Mouse (Mus musculus) gastrocnemius, adult 2 months (tissue): ENCODE measurements around the gene Ccndbp1. TPM values are rescaled to one million over a fixed set of nuclear protein-coding genes. Genes with fewer than 3 reads are reported as not detected.
"Not testable (repeated sequence)": the region's sequence is repeated elsewhere in the genome, so short reads cannot be mapped to it uniquely, and the experiment has no call there.

ENCODE experiments used
- DNase-seq: peaks from one replicate; pipeline ENCODE4 v3.0.0; 2022
- H3K27ac ChIP-seq: fragments of 200-600 bp; 2 replicates; pipeline ENCODE4 v1.8.1; 2022; ENCODE audit warnings: mild to moderate bottlenecking
- H3K4me3 ChIP-seq: fragments of 200-600 bp; 2 replicates; pipeline ENCODE4 v1.8.1; 2022; ENCODE audit warnings: mild to moderate bottlenecking, moderate library complexity
- CTCF ChIP-seq: fragments of 200-600 bp; IDR thresholded peaks from 2 replicates; pipeline ENCODE4 v1.8.1; 2022; ENCODE audit warnings: antibody characterized with exemption, mild to moderate bottlenecking, moderate library complexity
- intact Hi-C: fragments of 180-260 bp; cut with DNase I; formaldehyde crosslinking; loops from one replicate; pipeline ENCODE4 v1.15.1; 2025
- long read RNA-seq, 2 experiments: library from polyadenylated mRNA; stranded (forward); transcript quantifications; one replicate each; pipeline ENCODE4 v2.0.0; 2021
- total RNA-seq, 2 experiments: library from RNA; stranded (reverse); gene quantifications; 2 replicates each; pipeline ENCODE4 v1.2.3; 2021

Ccndbp1 gene
- 10 to 100 TPM; 20.9 to 21.1 TPM for total RNA-seq
- long read RNA-seq, experiment 1, transcript Ccndbp1-201 (11 exons, 1,569 nt) = major isoform, 22 of 23 reads
- long read RNA-seq, experiment 1, partial matches to known transcripts = 0 of 23 reads
- long read RNA-seq, experiment 1, other reads (novel, unspliced or antisense) = 1 of 23 reads
- long read RNA-seq, experiment 2, transcript Ccndbp1-201 (11 exons, 1,569 nt) = major isoform, 19 of 19 reads
- long read RNA-seq, experiment 2, partial matches to known transcripts = 0 of 19 reads
- long read RNA-seq, experiment 2, other reads (novel, unspliced or antisense) = 0 of 19 reads

DNA sequence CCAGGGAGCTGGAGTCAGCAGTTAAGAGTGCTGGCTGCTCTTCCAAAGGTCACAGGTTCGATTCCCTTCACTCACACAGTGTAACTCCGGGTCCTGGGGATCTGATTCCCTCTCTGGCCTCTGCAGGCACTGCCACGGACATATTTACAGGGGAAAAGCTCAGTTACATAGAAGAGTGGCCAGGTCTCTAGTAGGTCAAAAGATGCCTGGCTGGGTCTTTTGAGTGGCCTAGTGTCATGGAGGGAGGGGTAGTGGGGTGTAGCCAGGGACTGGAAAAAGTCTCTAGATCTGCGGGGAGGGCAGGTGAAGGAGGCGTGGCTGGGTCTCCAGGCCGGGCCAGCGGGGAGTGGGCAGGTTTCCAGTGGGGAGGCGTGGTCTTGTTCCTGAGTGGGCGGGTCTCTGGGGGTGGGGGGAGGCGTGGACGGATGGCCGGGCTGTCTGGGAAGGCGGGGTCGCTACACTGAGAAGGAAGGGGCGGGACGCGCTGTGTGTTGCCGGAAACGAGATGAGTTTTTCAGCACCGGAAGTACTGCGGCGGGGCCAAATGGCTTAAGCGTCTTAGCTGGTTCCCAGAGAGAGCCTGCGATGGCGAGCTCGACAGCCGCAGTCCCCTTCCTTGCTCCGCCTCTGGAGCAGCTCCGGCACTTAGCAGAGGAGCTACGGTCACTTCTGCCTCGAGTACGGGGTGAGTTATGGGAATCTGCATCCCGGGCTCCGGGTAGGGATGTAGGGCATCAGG is at the start of gene Ccndbp1:
TSS of gene Ccndbp1 (plus strand) at position 479 of the 739 bp plus-strand sequence.
- intact Hi-C loops = no loop called here
- no peak for TF ChIP-seq CTCF
- peak; percentile 95 for DNase-seq
- H3K4me3 ChIP-seq = peak within 1 kb of the TSS; percentile 79
- peak within 1 kb of the TSS; percentile 85 for H3K27ac ChIP-seq

DNA sequence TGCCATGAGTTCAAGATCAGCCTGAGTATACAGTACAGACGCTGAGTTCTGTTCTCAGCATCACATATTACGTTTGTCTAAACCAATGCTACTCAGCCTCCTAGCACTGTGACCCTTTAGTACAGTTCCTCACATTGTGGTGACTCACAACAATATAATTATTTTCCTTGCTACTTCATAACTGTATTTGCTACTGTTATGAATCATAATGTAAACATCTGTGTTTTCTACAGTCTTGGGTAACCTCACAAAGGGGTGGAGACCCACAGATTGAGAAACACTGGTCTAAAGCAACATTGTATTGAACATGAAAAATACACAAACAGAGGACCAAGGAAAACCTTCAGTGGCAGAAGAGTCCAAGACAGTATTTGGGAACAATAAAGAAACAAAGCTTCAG is 48.8 kb upstream of the Ccndbp1 start:
- no peak overlapping the region for H3K27ac ChIP-seq
- no peak for DNase-seq
- no peak overlapping the region for H3K4me3 ChIP-seq
- no peak for TF ChIP-seq CTCF
- intact Hi-C loops = no loop called here

DNA sequence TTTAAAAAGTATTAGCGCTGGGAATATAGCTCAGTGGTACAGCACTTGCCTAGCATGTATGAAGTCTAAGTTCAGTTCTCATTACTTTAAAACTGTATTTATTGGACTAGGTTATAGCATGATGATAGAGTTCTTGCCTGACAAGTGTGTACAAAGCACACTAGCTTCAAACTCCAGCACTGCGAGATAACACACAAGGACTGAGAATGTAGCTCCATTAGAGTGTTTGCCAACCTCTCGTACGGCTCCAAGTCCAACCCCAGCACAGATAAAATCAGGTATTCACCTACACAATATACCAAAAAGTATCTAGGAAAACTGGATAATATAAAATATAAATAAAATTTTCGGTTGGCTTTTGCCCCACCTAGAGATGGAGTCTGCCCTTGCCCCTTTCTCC is 48.4 kb upstream of the Ccndbp1 start:
- Histone ChIP-seq H3K4me3 (no peak overlapping the region), H3K27ac (no peak overlapping the region)
- intact Hi-C loops = no loop called here
- no peak for TF ChIP-seq CTCF
- DNase-seq = no peak

DNA sequence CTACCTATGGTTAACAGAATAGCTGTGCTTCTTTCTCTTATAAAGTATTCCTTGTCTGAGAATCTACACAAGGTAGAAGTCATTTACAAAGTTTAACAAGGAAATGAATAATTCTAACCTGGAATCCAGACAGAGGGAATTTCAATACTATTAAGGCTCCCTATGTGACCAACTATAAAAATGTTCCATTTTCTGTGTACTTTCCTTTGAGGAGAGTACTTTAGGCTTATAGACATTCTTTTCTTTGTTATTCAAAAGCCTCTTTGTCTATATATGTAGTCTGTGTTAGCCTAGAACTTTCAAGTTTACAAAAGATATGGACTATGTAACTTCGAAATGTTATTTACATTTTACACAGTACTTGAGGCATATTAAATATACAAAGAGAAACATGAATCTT is 47.9 kb upstream of the Ccndbp1 start:
- no peak for DNase-seq
- intact Hi-C loops = no loop called here
- TF ChIP-seq CTCF = no peak
- Histone ChIP-seq H3K27ac (no peak overlapping the region), H3K4me3 (no peak overlapping the region)

DNA sequence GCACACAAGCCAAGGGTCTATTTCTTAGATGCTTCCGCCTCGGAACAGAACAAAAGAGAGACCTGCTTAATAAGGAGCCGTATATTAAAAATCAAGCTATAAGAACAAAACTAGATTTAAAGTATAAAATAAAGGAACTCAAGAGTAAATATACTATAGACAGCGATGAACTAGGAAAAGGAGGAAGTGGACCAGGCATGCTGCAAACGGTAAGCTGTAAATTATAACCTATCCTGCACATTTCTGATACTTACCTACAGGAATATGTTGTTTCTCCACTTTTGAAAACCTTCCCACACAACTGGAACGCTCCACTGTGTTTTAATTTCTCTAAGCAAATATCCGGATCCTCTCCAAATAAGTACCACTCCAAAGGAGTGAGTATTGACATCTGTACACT is 45.1 kb upstream of the Ccndbp1 start:
- no peak overlapping the region for H3K4me3 ChIP-seq
- TF ChIP-seq CTCF = no peak
- H3K27ac ChIP-seq = no peak overlapping the region
- intact Hi-C loops = no loop called here
- DNase-seq = no peak

DNA sequence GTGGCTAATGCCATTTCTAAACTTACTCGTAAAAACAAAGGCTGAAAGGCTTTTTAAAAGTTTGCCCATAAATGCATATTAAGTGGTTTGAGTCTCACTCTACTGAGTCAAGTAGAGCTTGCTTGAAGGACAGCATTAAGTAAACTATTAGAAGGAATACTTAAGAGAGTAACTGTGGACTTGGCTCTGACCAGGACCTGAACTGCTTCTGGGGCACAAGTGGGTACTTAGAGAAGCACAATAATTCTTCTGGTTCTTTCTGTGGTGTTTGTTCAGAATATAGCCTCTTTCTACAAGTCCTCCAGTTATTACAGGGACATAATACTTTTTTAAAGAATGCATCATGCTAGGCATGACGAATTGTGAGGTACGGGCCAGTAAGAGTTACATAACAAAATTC is 42.7 kb upstream of the Ccndbp1 start:
- no peak overlapping the region for H3K27ac ChIP-seq
- no peak overlapping the region for H3K4me3 ChIP-seq
- DNase-seq = no peak
- no peak for TF ChIP-seq CTCF
- intact Hi-C loops = no loop called here

DNA sequence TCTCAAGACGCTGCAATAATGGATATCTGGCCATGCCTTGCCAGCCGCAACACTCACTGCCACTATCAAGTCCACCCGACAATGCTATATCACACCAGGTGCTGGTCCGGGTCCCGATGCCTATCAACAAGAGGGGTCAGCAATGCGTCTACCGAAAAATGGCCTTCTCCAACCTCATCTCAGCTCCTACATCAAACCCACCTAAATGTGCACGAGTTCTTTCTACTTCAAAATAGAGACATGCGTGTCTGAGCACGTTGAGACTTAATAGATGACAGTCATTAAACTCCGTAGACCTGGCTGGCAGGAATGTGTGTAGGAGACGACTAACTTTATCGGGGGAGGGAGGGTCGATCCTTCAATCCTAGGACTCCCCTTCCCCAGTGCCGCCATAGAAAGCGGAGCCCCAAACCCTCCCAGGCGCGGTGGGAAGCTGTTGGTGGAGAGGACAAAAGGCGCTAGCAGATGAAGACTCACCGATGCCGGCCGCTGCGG is 38.1 kb upstream of the Ccndbp1 start:
- Histone ChIP-seq H3K4me3 (peak overlapping the region; percentile 99), H3K27ac (peak overlapping the region; percentile 94)
- TF ChIP-seq CTCF = no peak
- intact Hi-C loops = no loop called here
- peak; percentile 22 for DNase-seq

DNA sequence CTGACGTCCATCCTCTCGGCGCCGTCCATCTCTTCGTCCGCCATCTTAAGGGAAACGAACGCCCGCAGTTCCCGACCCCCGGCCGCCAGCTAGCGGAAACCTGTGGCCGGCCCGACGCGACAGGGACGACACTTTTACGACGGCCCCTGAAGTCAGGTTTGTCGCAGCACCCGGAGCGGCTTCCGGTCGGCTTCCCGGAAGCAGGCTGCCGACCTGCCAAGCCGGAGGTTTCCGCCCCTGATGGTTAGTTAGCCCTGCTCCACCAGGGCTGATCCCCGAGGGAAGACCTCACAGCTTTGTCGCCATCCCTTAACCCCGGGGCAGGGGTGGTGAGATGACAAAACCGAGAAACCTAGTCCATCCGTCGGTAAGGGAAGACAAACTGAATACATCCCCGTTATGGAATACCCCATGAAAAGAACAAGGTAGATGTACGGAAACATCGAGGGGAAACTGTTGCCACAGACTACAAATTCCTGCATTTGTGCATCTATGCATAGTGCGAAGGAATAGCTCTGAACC is 37.6 kb upstream of the Ccndbp1 start, which contains the start of gene Ubr1:
TSS of gene Ubr1 (minus strand) at position 157 of the 522 bp plus-strand sequence.
- TF ChIP-seq CTCF = peak; percentile 3; the same call in 1 of the 2 replicates
- DNase-seq = peak; percentile 92
- intact Hi-C loops = no loop called here
- H3K4me3 ChIP-seq = peak within 1 kb of the TSS; percentile 99
- H3K27ac ChIP-seq = peak within 1 kb of the TSS; percentile 94

DNA sequence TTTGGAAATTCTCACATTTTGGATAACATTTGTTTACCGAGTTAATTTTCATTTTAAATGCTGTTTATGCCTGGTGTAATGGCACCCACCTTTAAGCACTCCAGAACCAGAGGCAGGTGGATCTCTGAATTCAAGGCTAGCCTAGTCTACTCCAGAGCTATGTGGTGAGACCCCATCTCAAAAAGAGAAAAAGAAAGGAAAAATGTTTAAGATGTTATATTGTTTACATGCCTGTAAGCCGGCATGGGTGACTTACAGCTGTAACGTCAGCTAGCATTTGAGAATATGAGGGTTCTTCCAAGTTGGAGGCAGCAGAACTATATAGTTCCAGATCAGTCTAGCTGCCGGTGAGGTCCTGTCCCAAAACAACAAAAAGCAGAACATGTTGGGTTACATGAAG is 36.4 kb upstream of the Ccndbp1 start:
- H3K4me3 ChIP-seq = no peak overlapping the region; the same call in 1 of the 2 replicates
- DNase-seq = no peak
- H3K27ac ChIP-seq = no peak overlapping the region
- intact Hi-C loops = no loop called here
- TF ChIP-seq CTCF = no peak

DNA sequence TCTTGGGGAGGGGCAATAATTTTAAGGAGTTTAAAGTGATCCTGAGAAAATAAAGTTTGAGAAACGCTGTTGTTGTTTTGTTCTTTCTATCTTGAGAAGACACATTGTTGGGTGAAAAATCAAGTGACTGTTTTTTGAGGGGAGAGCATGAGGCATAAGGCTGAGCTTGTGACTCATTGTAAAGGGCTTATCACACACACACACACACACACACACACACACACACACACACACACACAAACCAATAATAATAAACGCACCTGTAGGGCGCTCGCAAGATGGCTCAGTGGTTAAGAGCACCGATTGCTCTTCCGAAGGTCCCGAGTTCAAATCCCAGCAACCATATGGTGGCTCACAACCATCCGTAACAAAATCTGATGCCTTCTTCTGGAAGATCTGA is 35.9 kb upstream of the Ccndbp1 start:
- H3K4me3 ChIP-seq, intact Hi-C loops, H3K27ac ChIP-seq, DNase-seq: not testable (repeated sequence)

DNA sequence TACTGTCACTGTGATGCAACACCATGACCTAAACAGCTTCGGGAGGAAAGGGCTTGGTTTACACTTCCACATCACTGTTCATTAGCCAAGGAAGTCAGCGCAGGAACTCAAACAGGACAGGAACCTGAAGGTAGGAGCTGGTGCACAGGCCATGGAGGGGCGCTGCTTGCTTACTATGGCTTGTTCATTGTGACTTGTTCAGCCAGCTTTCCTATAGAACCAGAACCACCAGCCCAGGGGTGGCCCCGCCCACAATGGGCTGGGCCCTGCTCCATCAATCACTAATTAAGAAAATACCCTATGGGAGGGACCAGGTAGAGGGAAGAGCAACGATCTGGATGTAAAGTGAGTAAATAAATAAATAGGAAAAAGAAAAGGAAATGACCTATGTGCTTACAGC is 35.2 kb upstream of the Ccndbp1 start:
- H3K4me3 ChIP-seq = no peak overlapping the region
- intact Hi-C loops = no loop called here
- no peak overlapping the region for H3K27ac ChIP-seq

DNA sequence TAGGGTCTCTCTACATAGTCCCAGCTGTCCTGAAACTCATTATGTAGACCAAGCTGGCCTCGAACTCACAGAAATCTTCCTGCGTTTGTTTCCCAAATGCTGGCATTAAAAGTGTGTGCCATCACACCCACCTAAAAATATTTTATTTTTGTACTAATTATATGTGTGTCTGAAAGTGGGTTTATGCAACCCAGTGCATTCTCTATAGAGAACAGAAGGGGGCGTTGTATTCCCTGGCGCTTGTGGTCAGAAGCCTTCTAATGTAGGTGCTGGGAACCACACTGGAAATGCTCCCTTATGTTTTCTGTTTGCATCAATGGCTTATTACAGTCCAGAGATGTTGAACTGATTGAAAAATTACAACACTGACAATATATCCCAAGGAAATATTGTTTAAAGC is 31.9 kb upstream of the Ccndbp1 start:
- intact Hi-C loops = no loop called here
- peak; percentile 38; the same call in 1 of the 2 replicates for TF ChIP-seq CTCF
- no peak for DNase-seq
- peak overlapping the region; percentile 98 for H3K4me3 ChIP-seq
- peak overlapping the region; percentile 94 for H3K27ac ChIP-seq

More for the DNA sequence above, 35.2 kb upstream of the Ccndbp1 start:
- no peak for DNase-seq
- 0 out of 2 replicates have a peak, but pooled peaks have one; percentile 3 for TF ChIP-seq CTCF
